Mouse (Mus musculus) ZHBTc4 (cell line): ENCODE measurements around the gene Golga1.
"Not testable (repeated sequence)": the region's sequence is repeated elsewhere in the genome, so short reads cannot be mapped to it uniquely, and the experiment has no call there.

ENCODE experiments used
- DNase-seq: peaks from one replicate; pipeline ENCODE4 v3.0.0-alpha.2; 2011; ENCODE audit warnings: low read depth, low spot score

Gene Golga1

DNA sequence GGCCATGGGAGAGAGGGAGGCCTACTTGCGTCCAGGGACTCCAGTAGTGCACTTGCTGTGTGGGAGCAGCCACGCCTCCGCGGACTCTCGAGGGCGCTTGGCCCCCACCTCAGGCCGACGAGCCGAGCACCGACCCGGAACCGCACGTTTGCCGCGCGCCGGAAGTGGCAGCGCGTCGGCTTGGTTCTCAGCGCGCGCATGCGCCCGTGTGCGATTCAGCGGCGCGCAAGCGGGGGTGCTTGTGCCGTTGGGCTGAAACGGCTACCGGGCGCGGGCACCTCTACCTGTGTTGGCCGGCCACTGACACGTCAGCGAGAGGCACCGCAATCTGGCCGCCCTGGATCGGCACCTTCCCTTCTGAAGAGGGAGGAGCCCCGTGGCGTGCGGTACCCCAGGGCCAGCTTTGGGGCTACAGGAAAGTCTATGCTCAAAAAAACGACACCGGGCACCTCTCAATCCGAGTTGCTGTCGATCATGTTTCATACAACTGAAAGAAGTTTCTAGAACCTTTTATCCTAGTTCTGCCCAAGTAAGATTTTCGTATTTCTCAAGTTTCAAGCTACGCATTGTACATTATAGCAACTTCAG is at the start of gene Golga1:
TSS of gene Golga1 (minus strand) at position 142 of the 588 bp plus-strand sequence.
- peak; percentile 97 for DNase-seq

DNA sequence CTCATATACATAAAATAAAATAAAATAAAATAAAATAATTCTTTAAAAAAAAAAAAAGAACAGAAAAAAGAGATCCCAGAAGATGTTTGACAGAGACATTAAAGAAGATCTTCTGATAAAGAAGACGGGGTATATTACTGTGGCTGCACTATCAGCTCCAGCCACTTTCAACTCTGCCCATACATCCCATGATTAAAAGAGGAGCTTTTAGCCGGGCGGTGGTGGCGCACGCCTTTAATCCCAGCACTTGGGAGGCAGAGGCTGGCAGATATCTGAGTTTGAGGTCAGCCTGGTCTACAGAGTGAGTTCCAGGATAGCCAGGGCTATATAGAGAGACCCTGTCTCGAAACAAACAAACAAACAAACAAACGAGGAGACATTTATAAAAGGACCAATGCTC is 48.8 kb upstream of the Golga1 start:
- no peak for DNase-seq

DNA sequence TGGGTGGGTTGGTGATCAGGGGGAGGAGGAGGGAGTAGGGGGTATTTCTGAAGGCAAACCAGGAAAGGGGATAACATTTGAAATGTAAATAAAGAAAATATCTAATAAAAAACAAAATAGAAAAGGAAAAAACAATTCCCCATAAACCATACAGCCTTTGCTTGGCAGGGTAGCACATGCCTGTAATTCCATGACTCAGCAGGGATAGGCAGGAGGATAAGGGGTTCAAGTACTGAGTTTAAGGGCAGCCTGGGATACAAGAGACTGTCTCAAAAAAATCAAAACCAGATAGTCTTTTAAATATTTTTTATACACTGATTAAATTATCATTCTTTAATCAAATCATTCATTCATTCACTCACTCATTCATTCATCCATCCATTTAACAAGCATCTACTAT is 45.2 kb upstream of the Golga1 start:
- no peak for DNase-seq

DNA sequence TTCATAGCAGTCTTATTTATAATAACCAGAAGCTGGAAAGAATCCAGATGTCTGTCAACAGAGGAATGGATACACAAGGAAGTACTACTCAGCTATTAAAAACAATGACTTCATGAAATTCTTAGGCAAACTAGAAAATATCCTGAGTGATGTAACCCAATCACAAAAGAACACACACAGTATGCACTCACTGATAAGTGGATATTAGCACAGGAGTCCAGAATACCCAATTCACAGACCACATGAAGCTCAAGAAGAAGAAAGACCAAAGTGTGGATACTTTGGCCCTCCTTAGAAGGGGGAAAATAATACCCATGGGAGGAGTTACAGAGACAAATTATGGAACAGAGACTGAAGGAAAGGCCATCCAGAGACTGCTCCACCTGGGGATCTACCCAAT is 44.4 kb upstream of the Golga1 start:
- not testable (repeated sequence) for DNase-seq

DNA sequence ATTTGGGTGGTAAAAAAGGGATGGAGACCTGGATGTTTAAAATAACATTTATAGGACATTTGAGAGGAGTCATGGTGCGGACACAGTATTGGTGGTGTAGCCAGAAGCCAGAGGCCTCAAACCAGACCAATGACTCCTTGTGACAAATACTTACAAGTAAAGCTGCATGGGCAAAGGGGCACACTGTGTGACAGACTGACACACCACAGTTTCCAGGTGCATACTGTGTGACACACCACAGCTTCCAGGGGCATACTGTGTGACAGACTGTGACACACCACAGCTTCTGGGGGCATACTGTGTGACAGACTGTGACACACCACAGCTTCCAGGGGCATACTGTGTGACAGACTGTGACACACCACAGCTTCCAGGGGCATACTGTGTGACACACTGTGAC is 34.6 kb upstream of the Golga1 start:
- DNase-seq: not testable (repeated sequence)

DNA sequence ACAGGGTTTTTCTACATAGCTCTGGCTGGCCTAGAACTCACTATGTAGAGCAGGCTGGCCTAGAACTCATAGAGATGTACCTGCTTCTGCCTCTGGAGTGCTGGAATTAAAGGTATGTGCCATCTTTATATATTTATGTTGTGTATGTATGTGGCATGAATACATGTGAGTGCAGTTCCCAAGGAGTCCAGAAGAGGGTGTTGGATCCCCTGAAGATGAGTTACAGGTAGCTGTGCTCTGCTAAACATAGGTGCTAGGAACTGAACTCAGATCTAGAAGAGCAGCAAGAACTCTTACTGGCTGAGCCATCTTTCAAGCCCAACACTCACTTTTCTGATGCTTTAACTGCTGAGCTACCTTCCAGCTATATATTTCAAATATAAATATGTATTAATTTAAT is 32.7 kb upstream of the Golga1 start:
- DNase-seq: peak; percentile 73

DNA sequence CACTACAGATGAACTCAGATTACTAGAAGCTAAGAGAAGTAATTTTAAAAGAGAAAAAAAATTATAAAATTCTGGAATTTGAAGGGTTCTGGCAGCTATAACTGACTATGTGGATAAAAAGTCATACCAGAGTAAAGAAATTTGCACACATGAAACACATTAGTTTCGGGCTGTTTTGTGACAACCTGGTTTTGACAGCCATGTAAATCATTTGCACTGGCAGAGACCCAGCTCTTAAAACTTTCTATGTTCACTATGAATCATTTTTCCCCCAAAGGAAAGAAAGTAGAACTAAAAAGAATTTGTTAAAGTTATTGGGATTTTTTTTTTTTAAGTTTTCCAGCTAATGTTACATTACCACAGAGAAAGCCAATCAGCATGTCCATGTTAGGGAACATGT is 26.6 kb upstream of the Golga1 start:
- DNase-seq: no peak

DNA sequence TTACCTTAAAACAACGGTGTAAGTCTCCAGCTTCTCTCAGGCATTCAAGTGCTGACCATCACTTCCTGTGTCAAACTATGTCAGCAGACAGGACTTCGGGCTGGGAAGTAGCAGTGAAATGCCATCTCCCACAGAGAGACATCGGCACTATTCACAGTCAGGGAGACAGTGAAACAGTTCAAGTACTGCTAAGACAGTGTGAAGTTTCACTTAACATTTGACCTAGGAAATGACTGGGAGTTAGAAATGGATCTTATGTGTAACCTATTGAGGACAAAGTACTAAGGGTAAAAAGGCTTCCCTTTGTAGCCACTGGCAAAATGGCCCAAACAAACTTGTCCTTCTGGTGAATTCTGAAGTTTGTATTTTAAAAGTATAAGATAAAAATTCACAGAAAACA is 17.4 kb upstream of the Golga1 start:
- no peak for DNase-seq

DNA sequence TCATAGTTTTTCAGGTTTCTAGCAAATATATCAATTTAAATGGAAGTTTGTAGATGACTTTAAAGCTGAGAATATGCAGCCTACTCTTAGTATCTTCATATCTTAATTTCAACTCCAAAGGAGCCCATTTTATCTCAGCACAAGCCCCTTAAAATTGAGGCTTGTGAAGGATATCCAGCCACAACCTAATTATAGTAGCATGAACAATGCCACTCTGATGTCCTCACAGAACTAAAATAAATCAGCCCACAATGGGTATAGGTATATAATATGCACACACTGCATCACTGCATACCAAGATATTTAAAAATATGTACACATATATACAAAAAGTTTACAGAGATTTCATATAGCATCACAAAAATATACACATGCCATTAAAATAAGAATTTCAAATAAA is 5.3 kb upstream of the Golga1 start:
- no peak for DNase-seq

DNA sequence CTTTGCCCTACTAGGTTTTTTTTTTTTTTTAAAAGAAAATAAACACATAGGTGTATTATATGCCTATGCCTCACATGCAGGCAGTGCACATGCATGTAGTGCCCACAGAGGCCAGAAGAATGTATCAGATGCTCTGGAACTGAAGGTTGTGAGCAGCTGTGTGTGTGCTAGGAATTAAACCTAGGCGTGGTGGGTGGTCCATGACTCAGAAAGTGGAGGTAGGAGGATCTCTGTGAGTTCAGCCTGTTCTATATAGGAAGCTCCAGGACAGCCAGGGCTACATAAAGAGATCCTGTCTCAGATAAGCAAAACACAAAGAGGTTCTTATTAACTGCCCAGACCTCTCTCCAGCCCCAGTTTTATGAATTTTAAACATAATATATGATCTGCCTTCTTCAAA is 3.8 kb upstream of the Golga1 start:
- DNase-seq: no peak

DNA sequence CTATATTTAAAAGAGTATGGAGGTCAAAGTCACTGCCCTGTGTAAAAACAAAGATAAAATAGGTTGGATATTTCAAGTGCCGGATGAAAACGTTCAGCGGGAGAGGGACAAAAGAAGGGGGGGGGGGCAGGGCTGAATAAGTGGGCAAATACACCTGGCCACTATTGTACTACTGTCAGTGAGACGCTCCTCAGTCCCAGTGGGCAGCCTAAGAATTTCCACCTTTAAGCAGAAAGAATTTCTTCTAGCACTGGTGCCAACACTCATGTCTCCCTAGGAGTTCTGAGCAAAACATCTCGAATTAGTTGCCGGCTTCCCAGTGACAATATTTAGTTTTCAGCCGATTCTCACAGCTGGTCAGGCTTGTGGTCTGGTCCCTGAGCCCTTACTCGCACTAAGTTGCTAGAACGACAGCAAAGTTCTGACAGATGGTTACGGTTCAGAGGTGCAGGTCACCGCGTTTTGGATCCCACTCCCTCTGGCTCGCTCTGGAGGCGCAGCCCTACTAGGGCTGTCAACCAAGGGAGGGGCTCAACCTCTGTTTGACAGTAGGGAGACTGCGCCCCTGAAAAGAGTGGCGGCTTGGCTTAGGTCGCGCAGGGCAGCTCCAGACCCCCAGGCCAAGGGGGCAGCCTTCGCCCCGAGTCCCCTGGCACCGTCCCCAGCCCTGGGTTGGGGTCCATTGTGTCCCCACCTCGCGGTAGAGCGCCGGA is 498 bp downstream of the Golga1 start:
- DNase-seq: no peak

DNA sequence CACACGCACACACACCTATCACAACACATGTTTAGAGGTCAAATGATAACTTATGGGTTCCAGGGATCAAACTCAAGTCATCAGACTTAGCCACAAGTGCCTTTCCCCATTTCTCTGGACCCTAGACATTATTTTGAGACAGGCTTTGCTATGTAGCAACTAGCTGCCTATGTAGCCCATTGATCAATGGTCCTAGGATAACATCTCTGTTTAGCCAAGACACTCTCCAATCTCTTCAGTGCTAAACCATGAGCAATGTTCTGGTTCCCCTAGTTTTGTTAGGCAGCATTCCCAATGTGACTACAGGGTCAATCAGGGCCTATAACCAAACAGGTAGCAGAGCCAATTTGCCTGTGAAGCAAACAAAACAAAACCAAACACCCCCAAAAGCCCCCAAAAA is 16.8 kb downstream of the Golga1 start:
- DNase-seq: no peak

DNA sequence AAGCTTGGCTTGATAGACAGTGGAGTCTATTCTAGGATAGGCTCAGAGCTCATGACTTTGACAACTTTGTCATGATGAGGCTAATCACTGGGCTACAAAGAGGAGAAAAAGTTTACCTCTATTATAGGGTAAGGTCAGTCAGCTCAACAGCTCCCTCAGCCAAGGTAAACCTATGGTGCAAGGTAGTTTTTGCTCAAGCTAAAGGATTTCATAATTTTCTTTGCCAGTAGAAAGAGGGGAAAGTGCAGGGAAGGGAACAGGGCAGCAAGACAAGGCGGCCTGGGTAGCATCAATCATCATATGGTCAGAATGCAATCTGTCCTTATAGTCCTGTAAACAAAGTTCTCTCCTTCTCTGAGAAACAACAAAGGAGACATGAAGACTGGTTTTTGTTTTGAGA is 25.1 kb downstream of the Golga1 start:
- no peak for DNase-seq

DNA sequence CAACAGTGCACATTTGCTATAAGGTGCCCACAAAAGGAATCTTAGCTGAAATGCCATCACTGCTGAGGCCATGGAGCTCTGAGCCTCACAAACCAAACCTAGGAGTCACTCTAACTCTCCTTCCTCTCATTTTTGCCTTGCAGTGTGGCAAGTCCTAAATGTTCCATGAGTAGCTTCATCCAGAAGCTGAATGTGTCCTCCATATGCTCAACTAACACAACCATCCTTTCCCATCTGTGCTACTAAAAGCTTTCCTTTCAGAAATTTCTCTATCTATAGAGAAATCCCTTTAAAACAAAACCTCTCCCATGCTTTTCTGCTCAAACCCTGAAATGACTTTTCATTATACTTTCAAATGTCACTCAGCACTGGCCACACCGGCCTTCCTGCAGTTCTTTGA is 33.7 kb downstream of the Golga1 start:
- no peak for DNase-seq

DNA sequence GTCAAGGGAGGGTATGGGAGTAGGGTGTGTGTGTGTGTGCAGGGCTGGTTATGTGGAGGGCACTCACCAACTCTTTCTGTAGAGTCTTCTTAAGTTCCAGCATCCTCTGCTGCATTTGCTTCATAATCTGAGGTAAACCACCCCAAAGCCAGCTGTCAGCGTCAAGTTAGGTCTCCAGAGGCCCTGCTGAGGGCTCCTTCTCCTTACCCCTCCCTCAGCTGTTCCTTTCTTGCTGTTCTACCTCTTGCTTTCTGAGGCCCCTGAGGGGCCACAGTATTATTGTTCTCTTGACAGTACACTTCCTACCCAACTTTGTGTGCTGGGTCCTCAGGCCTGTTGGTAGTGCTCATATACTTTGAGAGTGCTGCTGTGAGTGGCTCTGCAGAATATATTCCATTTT is 45.3 kb downstream of the Golga1 start:
- DNase-seq: no peak

DNA sequence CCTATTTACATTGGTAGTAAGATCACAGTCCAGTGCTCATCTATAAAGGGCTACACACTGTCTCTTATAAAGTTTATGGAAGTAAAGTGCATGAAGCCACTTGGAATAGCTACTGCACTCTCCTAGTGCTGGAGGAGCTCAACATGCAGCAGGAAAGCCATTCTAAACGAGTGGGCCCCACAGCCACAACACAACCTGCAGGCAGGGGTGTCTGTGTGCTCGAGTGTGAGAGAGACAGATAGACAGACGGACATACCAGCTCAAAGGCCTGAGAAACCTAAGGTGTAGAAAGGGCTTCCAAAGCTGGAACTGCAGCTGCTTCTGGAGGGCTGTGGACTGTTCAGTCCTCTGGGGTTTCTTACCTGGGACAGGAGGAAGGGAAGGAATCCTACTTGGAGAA is 48.8 kb downstream of the Golga1 start:
- DNase-seq: no peak

DNA sequence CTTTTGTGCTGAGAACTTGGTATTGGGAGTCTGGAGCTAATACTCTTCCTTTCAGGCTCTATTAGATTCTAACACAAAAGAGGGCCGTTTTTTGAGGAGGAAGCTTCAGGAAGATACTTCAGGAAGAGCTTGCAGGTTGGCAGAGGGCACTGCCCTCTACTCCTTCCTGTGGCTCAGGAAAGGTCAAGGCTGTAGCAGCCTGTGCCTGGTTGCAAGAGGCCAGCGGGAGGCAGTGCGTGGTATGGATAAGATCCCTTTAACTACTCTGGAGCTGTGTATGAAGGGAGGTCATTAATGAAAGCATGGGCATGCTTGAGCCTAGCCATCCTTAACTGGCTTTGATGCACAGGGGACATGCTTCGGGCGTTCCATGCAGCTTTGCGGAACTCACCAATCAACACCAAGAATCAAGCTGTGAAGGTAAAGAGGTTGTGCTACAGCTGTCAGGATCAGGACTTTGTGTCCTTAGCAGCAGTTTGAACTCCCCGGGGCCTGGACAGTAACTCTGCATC is 52.5 kb downstream of the Golga1 start:
- no peak for DNase-seq

DNA sequence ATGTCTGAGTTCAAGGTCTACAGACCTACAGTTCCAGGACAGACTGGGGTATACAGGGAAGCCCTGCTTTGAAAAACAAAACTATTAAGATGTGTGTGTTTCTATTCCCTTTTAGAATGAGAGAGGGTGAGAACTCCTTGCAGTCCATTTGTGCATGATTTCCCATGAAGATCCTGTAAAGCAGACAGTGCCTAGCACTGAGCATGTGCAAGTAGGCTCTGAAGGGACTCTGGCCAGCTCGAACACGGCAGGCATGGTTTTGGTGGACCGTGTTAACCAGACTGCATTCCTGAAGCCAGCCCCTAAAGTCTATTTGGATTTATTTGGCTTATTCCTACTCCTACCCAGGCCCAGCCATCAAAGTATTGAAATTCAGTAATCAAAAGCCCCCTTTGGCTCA is 53.4 kb downstream of the Golga1 start:
- DNase-seq: no peak

DNA sequence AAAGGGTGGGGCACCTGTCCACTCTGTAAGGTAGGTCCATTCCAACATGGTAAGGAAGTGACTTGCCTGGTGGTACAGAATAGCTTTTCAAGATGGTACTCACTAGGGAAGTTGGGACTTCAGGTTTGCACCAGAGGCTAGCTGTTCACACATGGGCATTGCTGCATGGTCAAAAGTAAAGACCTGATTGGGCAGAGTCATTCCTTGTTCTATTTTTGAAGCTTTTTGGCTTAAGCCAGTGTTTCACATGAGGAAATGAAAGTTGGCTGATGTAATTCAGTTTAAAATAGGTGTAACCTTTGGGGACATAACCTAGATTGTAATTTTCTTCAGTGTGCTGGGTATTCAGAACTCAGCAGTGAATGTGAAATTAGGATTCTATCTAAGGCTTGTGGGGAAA is 54.1 kb downstream of the Golga1 start:
- DNase-seq: no peak

DNA sequence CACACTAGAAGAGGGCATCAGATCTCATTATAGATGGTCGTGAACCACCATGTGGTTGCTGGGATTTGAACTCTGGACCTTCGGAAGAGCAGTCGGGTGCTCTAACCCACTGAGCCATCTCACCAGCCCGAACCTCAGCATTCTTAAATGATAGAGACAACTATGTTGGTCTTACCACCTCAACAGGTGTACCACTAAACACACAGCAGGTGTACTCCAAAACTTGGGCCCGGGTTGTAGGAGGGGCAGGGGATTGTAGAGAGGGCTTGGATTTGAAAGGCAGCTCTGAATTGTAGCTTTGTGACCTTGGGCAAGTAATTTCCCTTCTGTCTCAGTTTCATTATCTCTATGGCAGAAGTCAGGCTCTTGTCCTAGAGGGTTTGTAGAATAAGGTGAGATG is 55.2 kb downstream of the Golga1 start:
- DNase-seq: not testable (repeated sequence)

DNA sequence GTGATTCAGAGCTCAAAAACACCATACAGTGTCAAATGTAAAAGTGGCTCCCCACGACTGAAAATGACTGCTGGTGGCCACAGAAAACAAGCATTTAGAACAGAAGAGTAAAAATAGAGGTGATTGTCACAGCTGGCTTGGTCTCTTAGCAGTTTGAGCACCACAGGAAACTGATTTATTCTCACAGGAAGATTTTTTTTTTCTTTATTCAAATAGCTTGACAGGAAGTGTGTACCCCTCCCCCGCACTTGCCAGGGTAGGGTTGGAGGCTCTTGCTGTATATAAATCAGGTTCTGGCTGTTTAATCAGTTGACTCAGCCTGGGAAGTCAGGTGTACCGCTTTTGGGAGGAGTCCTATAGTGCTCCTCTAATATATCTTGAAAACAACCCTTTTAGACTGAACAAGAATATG is 56.4 kb downstream of the Golga1 start:
- DNase-seq: no peak

DNA sequence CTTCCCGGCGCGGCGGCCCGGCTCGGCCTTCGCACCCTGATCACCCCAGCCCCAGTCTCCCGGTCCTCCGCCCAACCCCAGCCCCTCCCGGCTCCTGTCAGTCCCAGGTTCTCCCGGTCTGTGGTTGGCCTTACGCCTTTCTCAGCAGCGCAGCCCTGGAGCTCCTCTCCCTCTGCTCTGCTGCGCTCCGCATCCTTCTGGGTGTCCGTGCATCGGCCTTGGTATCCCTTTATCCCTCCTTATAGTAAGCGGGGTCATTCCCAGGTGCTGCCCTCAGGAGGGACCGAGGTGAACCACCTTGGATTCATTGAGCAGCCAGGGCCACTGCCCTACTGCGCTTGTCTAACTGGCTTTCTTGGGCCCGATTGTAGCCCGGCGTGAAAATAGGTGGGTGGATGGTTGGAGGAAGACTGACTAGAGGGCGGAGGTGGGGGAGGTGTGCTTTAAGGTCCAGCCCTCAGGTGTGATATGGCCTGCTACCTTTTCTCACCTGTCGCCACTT is 56.9 kb downstream of the Golga1 start:
- DNase-seq: peak; percentile 44

DNA sequence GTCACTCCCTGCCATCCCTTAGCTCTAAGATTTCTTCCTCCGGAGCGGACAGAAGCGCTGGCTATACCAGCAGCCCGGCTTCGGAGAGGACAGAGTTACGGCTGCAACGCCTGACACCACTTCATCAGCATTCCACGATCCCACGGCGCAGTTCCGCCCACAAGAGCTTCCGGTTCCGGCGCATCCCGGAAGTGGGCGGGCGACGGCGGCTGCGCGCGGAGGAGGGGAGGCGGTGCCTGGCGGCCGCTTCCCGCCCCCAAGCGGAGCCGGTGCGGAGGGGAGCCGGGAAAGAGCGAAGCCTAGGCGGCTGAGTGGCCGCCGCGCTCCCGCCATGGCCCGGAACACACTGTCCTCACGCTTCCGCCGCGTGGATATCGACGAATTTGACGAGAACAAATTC is 57.5 kb downstream of the Golga1 start:
- DNase-seq: peak; percentile 97
